Mouse (Mus musculus): ENCODE measurements at regions not wholly inside any gene's neighbourhood (a gene's known extent, or its start where the extent isn't known, plus 50 kb on each side); places are given as distances from the start of the nearest gene placed in this dataset.

- Histone ChIP-seq H3K4me2 (ENCODE audit: low read depth, low read length) (no peak overlapping the region), H3K4me3 (ENCODE audit: low read depth, low read length) (no peak overlapping the region), H3K27me3 (ENCODE audit: control insufficient read depth, insufficient read depth, low read length) (no peaks in the 10 kb centered on the region), H3K4me1 (ENCODE audit: control insufficient read depth, insufficient read depth) (no peaks in the 10 kb centered on the region), H3K36me3 (replicated peaks; ENCODE audit: control insufficient read depth, insufficient read depth, low read length) (no peaks in the 10 kb centered on the region), H3K27ac (ENCODE audit: low read depth) (no peak overlapping the region), H3K9me3 (replicated peaks; ENCODE audit: control insufficient read depth, low read length) (no peaks in the 10 kb centered on the region), H3K9ac (replicated peaks; ENCODE audit: low read depth, low read length) (no peak overlapping the region)
- DNase-seq (ENCODE audit: low spot score) (no peak), ATAC-seq (ENCODE audit: insufficient read depth, low read depth) (no peak)
- TF ChIP-seq EP300 (IDR thresholded peaks at IDR 0.05; ENCODE audit: low read depth) = no peak
- no peak for TF ChIP-seq CTCF (IDR thresholded peaks at IDR 0.05; ENCODE audit: low read depth)
- 63% methylated on average over 14 of the region's 14 CpGs for WGBS
These were observed 121.3 kb downstream of the Cdca7 start for GRCm38 (mm10) chr2:72596994-72597925.

GRCm38 (mm10) chr2:72597941-72598340, 122.0 kb downstream of the Cdca7 start:
- no peaks in the 10 kb centered on the region for H3K9me3 ChIP-seq (replicated peaks; ENCODE audit: control insufficient read depth, low read length)
- no peaks in the 10 kb centered on the region for H3K36me3 ChIP-seq (replicated peaks; ENCODE audit: control insufficient read depth, insufficient read depth, low read length)
- ATAC-seq (ENCODE audit: insufficient read depth, low read depth) (no peak), DNase-seq (ENCODE audit: low spot score) (no peak)
- H3K4me1 ChIP-seq (ENCODE audit: control insufficient read depth, insufficient read depth) = no peaks in the 10 kb centered on the region
- TF ChIP-seq CTCF (IDR thresholded peaks at IDR 0.05; ENCODE audit: low read depth) (no peak), EP300 (IDR thresholded peaks at IDR 0.05; ENCODE audit: low read depth) (no peak)
- no peak overlapping the region for H3K27ac ChIP-seq (ENCODE audit: low read depth)
- H3K9ac ChIP-seq (replicated peaks; ENCODE audit: low read depth, low read length) = no peak overlapping the region
- no peak overlapping the region for H3K4me3 ChIP-seq (ENCODE audit: low read depth, low read length)
- H3K4me2 ChIP-seq (ENCODE audit: low read depth, low read length) = no peak overlapping the region
- no peaks in the 10 kb centered on the region for H3K27me3 ChIP-seq (ENCODE audit: control insufficient read depth, insufficient read depth, low read length)
- 73% methylated on average over 9 of the region's 9 CpGs for WGBS

- H3K9ac ChIP-seq (replicated peaks; ENCODE audit: low read depth, low read length) = no peak overlapping the region
- no peak overlapping the region for H3K4me2 ChIP-seq (ENCODE audit: low read depth, low read length)
- TF ChIP-seq CTCF (IDR thresholded peaks at IDR 0.05; ENCODE audit: low read depth) (no peak), EP300 (IDR thresholded peaks at IDR 0.05; ENCODE audit: low read depth) (no peak)
- no peaks in the 10 kb centered on the region for H3K36me3 ChIP-seq (replicated peaks; ENCODE audit: control insufficient read depth, insufficient read depth, low read length)
- ATAC-seq (ENCODE audit: insufficient read depth, low read depth) (no peak), DNase-seq (ENCODE audit: low spot score) (no peak)
- no peaks in the 10 kb centered on the region for H3K4me1 ChIP-seq (ENCODE audit: control insufficient read depth, insufficient read depth)
- no peaks in the 10 kb centered on the region for H3K27me3 ChIP-seq (ENCODE audit: control insufficient read depth, insufficient read depth, low read length)
- H3K27ac ChIP-seq (ENCODE audit: low read depth) = no peak overlapping the region
- no peaks in the 10 kb centered on the region for H3K9me3 ChIP-seq (replicated peaks; ENCODE audit: control insufficient read depth, low read length)
- no peak overlapping the region for H3K4me3 ChIP-seq (ENCODE audit: low read depth, low read length)
These were observed 124.8 kb downstream of the Cdca7 start for GRCm38 (mm10) chr2:72600723-72601122.

- no peaks in the 10 kb centered on the region for H3K27me3 ChIP-seq (ENCODE audit: control insufficient read depth, insufficient read depth, low read length)
- H3K9me3 ChIP-seq (replicated peaks; ENCODE audit: control insufficient read depth, low read length) = no peaks in the 10 kb centered on the region
- H3K9ac ChIP-seq (replicated peaks; ENCODE audit: low read depth, low read length) = no peak overlapping the region
- no peak overlapping the region for H3K4me3 ChIP-seq (ENCODE audit: low read depth, low read length)
- H3K4me2 ChIP-seq (ENCODE audit: low read depth, low read length) = no peak overlapping the region
- no peak overlapping the region for H3K27ac ChIP-seq (ENCODE audit: low read depth)
- TF ChIP-seq CTCF (IDR thresholded peaks at IDR 0.05; ENCODE audit: low read depth) (no peak), EP300 (IDR thresholded peaks at IDR 0.05; ENCODE audit: low read depth) (no peak)
- no peaks in the 10 kb centered on the region for H3K36me3 ChIP-seq (replicated peaks; ENCODE audit: control insufficient read depth, insufficient read depth, low read length)
- no peak for ATAC-seq (ENCODE audit: insufficient read depth, low read depth)
- WGBS = 57% methylated on average over 1 of the region's 1 CpGs
- H3K4me1 ChIP-seq (ENCODE audit: control insufficient read depth, insufficient read depth) = no peaks in the 10 kb centered on the region
- DNase-seq (ENCODE audit: low spot score) = no peak
These were observed 126.2 kb downstream of the Cdca7 start for GRCm38 (mm10) chr2:72602152-72602551.

GRCm38 (mm10) chr2:72612221-72612620, 136.3 kb downstream of the Cdca7 start:
- TF ChIP-seq CTCF (IDR thresholded peaks at IDR 0.05; ENCODE audit: low read depth) (no peak), EP300 (IDR thresholded peaks at IDR 0.05; ENCODE audit: low read depth) (no peak)
- ATAC-seq (ENCODE audit: insufficient read depth, low read depth) = no peak
- H3K4me1 ChIP-seq (ENCODE audit: control insufficient read depth, insufficient read depth) = no peaks in the 10 kb centered on the region
- no peak for DNase-seq (ENCODE audit: low spot score)
- no peaks in the 10 kb centered on the region for H3K9me3 ChIP-seq (replicated peaks; ENCODE audit: control insufficient read depth, low read length)
- H3K4me3 ChIP-seq (ENCODE audit: low read depth, low read length) = no peak overlapping the region
- H3K36me3 ChIP-seq (replicated peaks; ENCODE audit: control insufficient read depth, insufficient read depth, low read length) = no peaks in the 10 kb centered on the region
- H3K27ac ChIP-seq (ENCODE audit: low read depth) = no peak overlapping the region
- no peak overlapping the region for H3K4me2 ChIP-seq (ENCODE audit: low read depth, low read length)
- 78% methylated on average over 3 of the region's 3 CpGs for WGBS
- no peak overlapping the region for H3K9ac ChIP-seq (replicated peaks; ENCODE audit: low read depth, low read length)
- H3K27me3 ChIP-seq (ENCODE audit: control insufficient read depth, insufficient read depth, low read length) = 0 out of 2 replicates have a peak, but pooled peaks cover 4% of the 10 kb centered on the region

Measured in heart, postnatal 0 days (tissue).